Mouse (Mus musculus): ENCODE measurements at regions not wholly inside any gene's neighbourhood (a gene's known extent, or its start where the extent isn't known, plus 50 kb on each side); places are given as distances from the start of the nearest gene placed in this dataset.
"Not testable (repeated sequence)": the region's sequence is repeated elsewhere in the genome, so short reads cannot be mapped to it uniquely, and the experiment has no call there.

GRCm38 (mm10) chr9:31650362-31651130, 186.3 kb upstream of the Tmem45b start:
- DNase-seq, result no peak

DNA sequence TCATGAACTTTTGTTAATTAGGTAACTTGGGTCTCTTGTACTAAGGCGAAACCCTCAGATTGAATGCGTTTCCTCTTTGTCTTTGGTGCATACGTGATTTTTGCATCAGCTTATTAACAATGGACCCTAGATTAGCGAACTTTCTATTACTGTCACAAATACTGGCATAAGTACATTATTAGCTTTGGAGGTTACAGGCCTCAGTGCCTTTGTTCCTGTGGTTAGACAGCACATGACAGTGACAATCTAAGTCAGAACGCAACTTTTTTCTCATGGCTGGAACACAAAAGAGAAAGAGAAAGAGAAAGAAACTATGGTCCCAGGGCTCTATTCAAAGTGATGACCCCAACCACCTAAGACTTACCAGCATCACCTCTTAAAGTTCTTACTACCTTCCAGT, 184.8 kb upstream of the Tmem45b start:
- no peak for DNase-seq

GRCm38 (mm10) chr9:31648551-31648950, 184.3 kb upstream of the Tmem45b start:
- DNase-seq, result no peak

DNA sequence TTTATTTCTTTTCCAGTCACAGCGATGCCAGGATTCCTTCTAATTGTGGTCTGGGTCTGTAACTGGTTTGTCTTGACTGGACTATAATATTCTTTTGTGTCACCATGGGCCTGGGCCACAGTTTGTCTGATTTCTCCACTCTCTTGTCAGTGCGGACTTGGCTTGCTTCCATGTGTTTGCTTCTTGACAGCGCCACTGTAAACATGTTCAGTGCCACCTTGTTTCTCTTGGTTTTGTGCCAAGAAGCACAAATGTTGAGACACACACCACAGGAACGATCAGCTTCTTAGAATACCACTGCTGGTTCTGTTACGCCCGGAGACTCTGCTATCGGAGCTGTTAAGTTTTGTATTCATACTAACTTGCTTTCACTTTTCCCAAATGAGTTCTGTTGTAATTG, 180.9 kb upstream of the Tmem45b start:
- DNase-seq, result no peak

DNA sequence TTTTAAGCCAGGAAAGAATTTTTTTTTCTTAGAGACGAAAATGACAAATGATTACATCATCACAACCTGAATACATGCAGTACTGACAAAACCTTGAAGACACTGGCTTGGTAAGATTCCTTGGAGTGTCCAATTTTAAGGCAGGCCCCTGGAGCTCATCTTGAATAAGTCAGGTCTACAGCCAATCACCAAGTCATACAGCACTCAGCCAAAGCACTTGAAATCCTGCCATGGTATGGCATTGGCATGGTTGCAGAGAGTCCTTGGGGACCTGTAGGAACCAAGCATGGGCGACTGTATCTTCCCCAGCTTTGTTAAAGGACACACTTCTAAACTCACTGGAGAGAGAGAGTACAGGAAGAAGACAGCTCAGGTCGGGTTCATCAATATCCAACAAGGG, 179.8 kb upstream of the Tmem45b start:
- DNase-seq, result no peak

DNA sequence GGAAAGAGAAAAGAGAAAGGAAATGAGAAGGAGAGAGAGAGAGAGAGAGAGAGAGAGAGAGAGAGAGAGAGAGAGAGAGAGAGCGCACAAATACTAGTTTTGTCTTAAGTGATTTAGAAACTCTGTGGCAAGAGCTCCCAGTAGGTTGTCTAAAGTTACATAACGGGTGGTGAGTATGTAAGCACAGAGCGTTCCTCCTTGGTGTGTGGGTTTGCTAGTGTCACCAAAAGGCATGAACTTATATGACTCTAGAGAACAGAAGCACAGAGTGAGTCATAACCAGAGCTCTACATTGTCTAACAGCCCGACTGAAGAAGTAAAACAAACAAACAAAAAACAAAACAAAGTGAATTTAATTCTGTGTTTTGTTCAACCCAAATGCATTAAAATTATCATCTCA, 177.9 kb upstream of the Tmem45b start:
- no peak for DNase-seq

DNA sequence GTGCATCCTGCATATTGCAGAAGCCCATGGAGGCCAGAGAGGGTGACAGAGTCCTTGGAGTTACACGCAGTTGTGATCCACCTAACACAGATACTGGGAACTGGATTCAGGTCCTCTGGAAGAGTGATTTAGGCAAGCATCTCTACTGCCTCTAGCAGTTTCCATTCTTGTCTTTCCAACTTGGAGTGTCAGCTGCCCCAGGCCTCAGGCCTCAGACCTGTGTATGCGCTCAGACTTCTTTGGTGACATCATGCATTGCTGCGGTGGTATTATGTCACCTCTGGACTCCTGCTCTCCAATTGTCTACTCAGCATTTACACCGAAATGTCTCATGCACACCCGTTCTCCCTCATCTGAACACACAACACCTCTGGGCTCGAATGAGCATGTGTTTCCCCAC, 164.0 kb upstream of the Tmem45b start:
- no peak for DNase-seq

- DNase-seq, result not testable (repeated sequence)
Observed at GRCm38 (mm10) chr9:31621553-31621952, 157.3 kb upstream of the Tmem45b start.

GRCm38 (mm10) chr9:31619344-31619743, 155.1 kb upstream of the Tmem45b start:
- DNase-seq, result no peak

- no peak for DNase-seq
Observed at GRCm38 (mm10) chr9:31614250-31614945, 150.1 kb upstream of the Tmem45b start.

- DNase-seq, result no peak
Observed at GRCm38 (mm10) chr9:31611036-31611695, 146.9 kb upstream of the Tmem45b start.

DNA sequence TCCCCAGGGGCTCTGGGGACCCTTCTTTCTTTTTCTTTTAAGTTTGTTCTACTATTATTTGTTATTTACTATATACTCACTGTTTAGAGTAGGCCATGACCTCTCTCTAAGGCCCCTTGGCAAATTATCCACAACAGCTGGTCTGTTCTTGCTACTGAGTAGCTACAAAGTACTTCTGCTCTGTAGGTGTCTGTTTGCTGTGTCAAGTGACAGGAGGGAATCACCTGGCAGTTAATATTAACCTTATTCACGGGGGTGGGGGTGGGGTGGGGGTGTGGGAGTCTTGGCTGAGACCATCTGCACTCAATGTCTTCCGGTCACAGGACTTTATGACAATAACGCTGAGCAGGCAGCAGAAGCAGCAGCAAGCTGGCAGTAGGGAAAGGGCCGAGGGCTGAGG, 146.4 kb upstream of the Tmem45b start:
- DNase-seq, result no peak

GRCm38 (mm10) chr9:31610212-31610611, 145.9 kb upstream of the Tmem45b start:
- DNase-seq, result no peak

DNA sequence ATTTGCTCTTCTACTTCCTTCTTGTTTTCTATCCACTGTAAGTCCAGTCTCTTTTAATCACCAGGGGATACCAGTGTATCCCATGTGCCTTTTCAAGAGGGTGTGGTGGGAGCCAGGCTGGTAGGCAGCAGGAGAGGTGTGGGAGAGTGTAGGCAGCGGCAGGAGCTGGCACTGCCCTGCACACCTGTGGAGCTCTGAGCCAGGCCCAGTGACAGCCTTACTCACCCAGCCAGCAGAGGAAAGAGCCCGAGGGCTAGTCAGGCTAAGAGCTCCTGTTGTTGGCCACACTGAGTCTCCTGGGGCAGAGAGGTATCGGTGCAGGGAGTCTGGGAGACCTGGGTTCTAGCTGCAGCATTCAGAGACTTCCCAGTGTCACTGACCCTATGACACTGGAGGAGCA, 145.5 kb upstream of the Tmem45b start:
- DNase-seq, result no peak

- no peak for DNase-seq
Observed at GRCm38 (mm10) chr9:31608084-31608870, 144.0 kb upstream of the Tmem45b start.

- no peak for DNase-seq
Observed at GRCm38 (mm10) chr9:31606936-31607335, 142.7 kb upstream of the Tmem45b start.

- no peak for DNase-seq
Observed at GRCm38 (mm10) chr9:31604497-31605090, 140.3 kb upstream of the Tmem45b start.

- no peak for DNase-seq
Observed at GRCm38 (mm10) chr9:31602707-31603106, 138.4 kb upstream of the Tmem45b start.

DNA sequence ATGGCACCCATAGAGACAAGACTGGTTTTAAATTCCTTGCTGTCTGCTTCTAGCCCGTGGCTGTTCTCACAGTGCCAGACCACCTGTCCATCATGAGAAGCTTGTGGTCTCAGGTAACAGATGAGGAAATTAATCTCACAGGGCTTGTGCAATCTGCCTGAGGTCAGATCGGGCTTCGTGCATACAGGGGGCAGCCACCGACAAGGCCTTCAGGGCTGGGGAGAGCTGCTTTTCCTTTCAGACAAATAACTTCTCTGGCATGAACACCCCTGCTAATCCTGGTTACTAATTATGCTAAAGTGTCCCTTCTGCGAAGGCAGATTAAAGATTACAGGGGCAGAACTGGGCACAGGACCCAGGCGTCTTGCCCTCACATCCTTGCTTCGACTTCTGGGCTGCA, 130.8 kb upstream of the Tmem45b start:
- no peak for DNase-seq

DNA sequence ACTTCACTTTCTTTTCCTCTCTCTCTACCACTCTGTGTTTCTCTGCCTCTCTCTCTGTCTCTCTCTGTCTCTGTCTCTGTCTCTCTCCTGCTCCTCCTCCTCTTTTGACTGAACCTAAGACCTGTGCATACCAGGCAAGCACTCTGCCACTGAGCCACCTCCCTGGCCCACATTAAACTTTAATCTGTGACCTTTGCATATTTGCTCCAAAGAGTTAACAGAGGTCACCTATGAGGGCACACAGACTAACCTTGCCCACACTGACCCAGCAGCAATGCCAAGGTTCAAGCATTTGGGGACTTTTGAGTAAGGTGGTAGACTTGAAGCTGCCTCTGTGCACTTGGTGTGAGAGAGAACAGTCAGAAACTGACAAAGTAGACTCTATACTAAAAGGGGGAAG, 123.4 kb upstream of the Tmem45b start:
- no peak for DNase-seq

- DNase-seq, result no peak
Observed at GRCm38 (mm10) chr9:31583983-31584382, 119.7 kb upstream of the Tmem45b start.

GRCm38 (mm10) chr9:31582947-31583346, 118.7 kb upstream of the Tmem45b start:
- no peak for DNase-seq
